Mouse (Mus musculus) B cell, adult 67 days (primary cell): ENCODE results near the gene Jak1. TPM values are rescaled to one million over a fixed set of nuclear protein-coding genes. Genes with fewer than 3 reads are reported as not detected.

ENCODE experiments used
- total RNA-seq, 2 experiments: library from RNA; stranded (reverse); gene quantifications; 4 replicates each; pipeline ENCODE4 v1.2.4; 2023

Gene Jak1
- 100 to 1,000 TPM; 331 to 360 TPM for total RNA-seq

DNA sequence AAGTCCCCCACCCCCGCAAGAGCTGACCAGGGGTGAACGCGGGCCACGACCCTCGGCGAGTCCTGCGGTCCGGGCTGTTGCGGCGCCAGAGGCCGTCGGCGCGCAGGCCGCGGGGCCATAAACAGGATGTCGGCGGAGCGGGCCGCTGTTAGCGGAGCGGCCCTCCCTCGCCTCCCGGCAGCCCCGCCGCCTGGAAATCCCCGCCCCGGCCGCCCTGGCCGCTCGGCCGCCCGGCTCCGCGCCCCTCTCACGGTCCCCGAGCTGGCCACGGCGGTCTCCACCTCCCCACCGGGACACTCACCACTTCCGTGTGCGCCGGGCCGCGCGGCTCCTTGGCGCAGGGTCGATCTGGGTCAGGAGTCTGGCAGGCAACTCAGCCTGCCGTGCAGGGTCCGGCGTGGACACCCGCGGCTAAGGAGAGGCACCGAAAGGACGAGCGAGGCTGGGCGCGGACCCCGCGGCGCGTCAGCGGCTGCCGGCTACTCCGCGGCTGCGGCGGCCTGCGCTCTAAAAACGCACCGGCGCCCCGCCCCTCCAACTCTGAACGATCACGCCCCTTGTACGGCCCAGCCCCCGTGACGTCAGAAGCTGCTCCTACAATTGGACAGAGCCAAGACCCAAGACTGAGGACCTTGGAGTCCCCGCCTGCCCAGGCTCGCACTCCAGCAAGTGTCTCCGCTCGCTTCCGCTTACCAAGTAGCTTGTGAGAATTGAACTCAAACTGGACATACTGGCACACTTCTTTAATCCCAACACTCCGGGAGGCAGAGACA, at the start of gene Jak1:
Gene Jak1, minus strand, starts transcription at position 542 of the 773 bp plus-strand sequence.

Other genes starting within 250 kb of the Jak1 start
- gene Gm10577, start 244.6 kb downstream of the Jak1 start, total RNA-seq: not detected
- not detected for gene Raver2, start 196.3 kb downstream of the Jak1 start, total RNA-seq
- under 1 TPM in 1 of 2 experiments, not detected in 1; 0.17 TPM for gene Ak4, start 154.0 kb upstream of the Jak1 start, total RNA-seq
- gene Dnajc6, start 231.4 kb upstream of the Jak1 start, total RNA-seq: not detected